Mouse (Mus musculus) heart, embryonic 14.5 days (tissue): ENCODE data around the gene Fance. TPM values are rescaled to one million over a fixed set of nuclear protein-coding genes. Genes with fewer than 3 reads are reported as not detected.

ENCODE experiments used
- ATAC-seq: fragments of 200-750 bp; cut with Nextera tagmentation; 2 replicates; pipeline ENCODE4 v1.8.0; 2017; ENCODE audit warnings: low read depth, moderate TSS enrichment; ENCODE audit not compliant: insufficient number of reproducible peaks, insufficient read depth, low FRiP score
- H3K27ac ChIP-seq, 2 experiments: fragments of 200-500 bp in 1 of 2; fragments of 300-500 bp in 1 of 2; sonication (generic) in 1 of 2; replicated peaks in 1 of 2; 2 replicates each; pipeline ENCODE4 v1.5.1; 2012 to 2014; ENCODE audit warnings: low read depth in 2 of 2, low read length in 2 of 2, control low read depth in 1 of 2, mild to moderate bottlenecking in 1 of 2, mixed read lengths in 1 of 2; ENCODE audit not compliant: control insufficient read depth in 1 of 2, insufficient read depth in 1 of 2
- H3K27me3 ChIP-seq: fragments of 300-500 bp; sonication (generic); 2 replicates; pipeline ENCODE4 v1.6.1; 2014; ENCODE audit warnings: mild to moderate bottlenecking, low read length, control low read depth; ENCODE audit not compliant: control insufficient read depth, insufficient read depth
- H3K36me3 ChIP-seq: fragments of 300-500 bp; sonication (generic); 2 replicates; pipeline ENCODE4 v1.6.1; 2014; ENCODE audit warnings: mild to moderate bottlenecking, control low read depth, low read length, mixed read lengths; ENCODE audit not compliant: control insufficient read depth, insufficient read depth
- H3K4me1 ChIP-seq, 2 experiments: fragments of 200-500 bp in 1 of 2; fragments of 300-500 bp in 1 of 2; sonication (generic) in 1 of 2; 2 replicates each; pipeline ENCODE4 v1.6.1; 2012 to 2014; ENCODE audit warnings: low read length in 2 of 2, control low read depth in 1 of 2, mixed read lengths in 1 of 2; ENCODE audit not compliant: control insufficient read depth in 2 of 2, insufficient read depth in 2 of 2
- H3K4me2 ChIP-seq: fragments of 300-500 bp; sonication (generic); 2 replicates; pipeline ENCODE4 v1.6.1; 2014; ENCODE audit warnings: mild to moderate bottlenecking, low read length
- H3K4me3 ChIP-seq, 2 experiments: fragments of 200-500 bp in 1 of 2; fragments of 300-500 bp in 1 of 2; sonication (generic) in 1 of 2; 2 replicates each; pipeline ENCODE4 v1.5.1; 2012 to 2014; ENCODE audit warnings: low read length in 2 of 2, mild to moderate bottlenecking in 2 of 2, control low read depth in 1 of 2, low read depth in 1 of 2, moderate library complexity in 1 of 2; ENCODE audit not compliant: control insufficient read depth in 1 of 2, insufficient read depth in 1 of 2
- H3K9ac ChIP-seq: fragments of 300-500 bp; sonication (generic); 2 replicates; pipeline ENCODE4 v1.6.1; 2014; ENCODE audit warnings: mild to moderate bottlenecking, low read length
- H3K9me3 ChIP-seq: fragments of 300-500 bp; sonication (generic); 2 replicates; pipeline ENCODE4 v1.6.1; 2016; ENCODE audit warnings: low read length, control low read depth; ENCODE audit not compliant: control insufficient read depth
- WGBS: fragments of 180-500 bp; shearing (Covaris S2); extraction: QIAGEN DNeasy Blood & Tissue Kit; methylation state at CpG from one replicate; pipeline ENCODE4 v1.1.7; 2014; 5-methylcytosine and 5-hydroxymethylcytosine counted together
- polyA plus RNA-seq: library from polyadenylated mRNA; unstranded; fragments of >200 nt; fragmentation: Nextera tagmentation; extraction: Ambion mirVana; gene quantifications from 2 replicates; pipeline ENCODE4 v1.2.1, GENCODE M21; 2014

The Fance gene
- polyA plus RNA-seq, 1 experiment from 2014 or later, result 19.5 TPM

DNA sequence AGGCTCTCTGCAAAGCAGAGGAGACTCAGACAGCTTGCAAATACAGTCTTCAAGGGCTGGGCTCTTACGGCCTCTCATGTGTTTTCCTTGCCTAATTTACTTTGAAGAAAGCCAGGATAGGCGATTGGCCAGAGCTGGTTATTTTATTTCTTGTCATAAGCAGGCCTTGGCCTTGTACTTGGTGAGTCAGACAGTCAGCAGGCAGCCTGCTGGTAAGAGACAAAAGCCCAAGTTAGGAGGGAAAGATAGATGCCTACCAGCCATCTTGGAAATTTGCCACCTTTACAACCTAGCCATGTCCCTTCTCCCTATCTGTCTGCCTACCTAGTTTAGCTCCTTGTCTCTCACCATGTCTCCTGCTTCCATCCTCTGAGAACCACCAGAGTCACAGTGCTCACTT is 58.0 kb downstream of the Fance start:
- no peaks in the 10 kb centered on the region for H3K9me3 ChIP-seq
- no peak overlapping the region for H3K27ac ChIP-seq
- H3K9ac ChIP-seq, result no peak overlapping the region
- no peaks in the 10 kb centered on the region for H3K36me3 ChIP-seq
- ATAC-seq, result no peak
- WGBS, result 67% methylated on average over 2 of the region's 2 CpGs
- H3K4me3 ChIP-seq, result no peak overlapping the region
- peaks cover 0 to 2% of the 10 kb centered on the region in 2 experiments; a peak in 1 of 4 replicates for H3K4me1 ChIP-seq
- H3K27me3 ChIP-seq, result peaks cover 23% of the 10 kb centered on the region
- no peak overlapping the region for H3K4me2 ChIP-seq

DNA sequence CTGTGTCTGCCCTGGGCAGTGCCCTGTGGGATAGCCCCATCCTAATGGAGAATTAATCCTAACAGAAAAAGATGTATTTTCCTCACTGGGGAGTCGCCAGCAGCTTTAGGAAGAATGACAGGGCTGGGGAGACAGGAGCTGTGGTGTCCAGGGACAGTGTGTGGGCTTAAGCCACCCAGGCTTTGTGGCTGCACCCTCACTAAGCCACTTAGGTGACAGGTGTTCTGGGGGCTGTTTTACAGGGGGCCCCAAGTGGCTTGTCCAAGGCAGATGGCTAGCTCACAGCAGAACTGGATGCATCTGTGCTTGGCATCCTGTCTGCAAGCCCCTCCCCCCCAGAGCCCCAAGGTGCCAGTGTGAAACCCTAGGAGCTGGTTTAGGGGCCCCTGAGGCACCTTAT is 58.6 kb downstream of the Fance start:
- no peak for ATAC-seq
- WGBS, result 71% methylated on average over 1 of the region's 1 CpGs

DNA sequence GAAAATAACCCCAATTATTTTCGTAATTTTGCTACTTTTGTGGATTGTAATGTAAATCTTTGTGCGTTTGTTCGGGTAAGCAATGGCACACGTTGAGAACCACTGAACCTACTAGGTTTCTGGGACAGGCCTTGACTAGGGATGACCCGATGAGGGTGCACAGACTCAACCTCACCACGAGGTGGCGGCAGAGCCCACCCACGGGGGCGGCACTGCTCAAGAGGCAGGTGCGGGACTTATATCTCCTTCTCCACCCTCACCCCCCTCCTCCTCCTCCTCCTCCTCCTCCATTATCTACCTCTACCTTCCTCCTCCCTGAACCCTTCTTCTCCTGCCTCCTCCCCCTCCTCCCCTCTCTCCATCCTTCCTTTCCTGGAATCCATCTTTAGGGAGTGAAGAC is 60.5 kb downstream of the Fance start:
- H3K9me3 ChIP-seq, result no peaks in the 10 kb centered on the region
- no peaks in the 10 kb centered on the region for H3K36me3 ChIP-seq
- no peak overlapping the region for H3K9ac ChIP-seq
- no peak overlapping the region for H3K27ac ChIP-seq
- peaks cover 23% of the 10 kb centered on the region for H3K27me3 ChIP-seq
- ATAC-seq, result no peak
- peaks cover 0 to 2% of the 10 kb centered on the region in 2 experiments; a peak in 1 of 4 replicates for H3K4me1 ChIP-seq
- H3K4me2 ChIP-seq, result no peak overlapping the region
- H3K4me3 ChIP-seq, result no peak overlapping the region
- WGBS, result 13% methylated on average over 10 of the region's 10 CpGs

More for the DNA sequence above, 58.6 kb downstream of the Fance start:
- Histone ChIP-seq H3K9me3 (no peaks in the 10 kb centered on the region), H3K4me3 (no peak overlapping the region), H3K27ac (no peak overlapping the region), H3K9ac (no peak overlapping the region), H3K4me2 (no peak overlapping the region), H3K36me3 (no peaks in the 10 kb centered on the region), H3K4me1 (peaks cover 0 to 2% of the 10 kb centered on the region in 2 experiments; a peak in 1 of 4 replicates), H3K27me3 (peaks cover 23% of the 10 kb centered on the region)

DNA sequence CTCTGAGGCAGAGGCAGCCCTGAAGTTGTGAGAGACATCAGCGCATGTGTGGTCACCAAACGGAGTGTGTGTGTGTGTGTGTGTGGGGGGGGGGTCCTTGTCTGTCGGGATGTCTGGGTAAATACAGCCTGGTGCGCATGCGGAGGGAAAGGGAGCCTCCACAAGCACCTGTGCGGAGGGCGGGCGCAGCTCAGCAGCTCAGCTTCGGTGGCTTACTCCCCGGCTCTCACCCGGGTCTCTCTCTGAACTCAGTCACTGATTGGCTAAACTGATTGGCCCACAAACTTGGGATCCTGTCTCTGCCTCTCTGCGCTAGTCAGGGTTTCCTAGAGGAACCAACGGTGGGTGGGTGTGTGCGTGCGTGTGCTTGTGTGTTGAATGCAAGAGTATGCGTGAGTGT is 61.2 kb downstream of the Fance start:
- Histone ChIP-seq H3K36me3 (no peaks in the 10 kb centered on the region), H3K9ac (no peak overlapping the region), H3K27me3 (peaks cover 23% of the 10 kb centered on the region), H3K4me1 (peaks cover 0 to 2% of the 10 kb centered on the region in 2 experiments; a peak in 1 of 4 replicates), H3K27ac (no peak overlapping the region), H3K4me2 (no peak overlapping the region), H3K9me3 (no peaks in the 10 kb centered on the region), H3K4me3 (no peak overlapping the region)
- no peak for ATAC-seq
- WGBS, result 19% methylated on average over 15 of the region's 16 CpGs

DNA sequence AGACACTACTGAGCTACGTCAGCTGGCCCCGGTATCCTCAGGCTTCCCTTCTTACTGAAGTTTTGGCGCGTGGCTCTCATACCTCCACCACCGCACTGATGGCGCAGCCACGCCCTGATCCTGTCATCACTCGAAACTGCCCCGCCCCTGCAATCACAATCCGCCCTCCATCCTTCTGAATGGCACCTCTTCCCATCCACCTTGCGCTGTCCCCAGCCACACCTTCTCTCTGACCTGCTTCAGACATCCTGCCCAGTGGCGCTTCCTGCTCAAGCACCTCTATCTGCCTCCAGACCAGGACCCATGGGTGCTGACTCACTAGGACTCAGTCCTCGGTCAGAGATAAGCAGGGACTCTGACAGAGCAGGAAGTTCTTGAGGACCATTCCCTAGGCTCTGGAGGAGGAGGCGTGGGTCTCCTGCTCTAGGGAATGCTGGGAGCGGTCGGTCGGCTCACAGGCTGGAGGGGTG is 62.3 kb downstream of the Fance start:
- H3K4me1 ChIP-seq, result peaks cover 0 to 2% of the 10 kb centered on the region in 2 experiments; a peak in 1 of 4 replicates
- ATAC-seq, result no peak
- H3K9ac ChIP-seq, result no peak overlapping the region
- H3K4me2 ChIP-seq, result no peak overlapping the region
- WGBS, result 5% methylated on average over 17 of the region's 17 CpGs
- no peaks in the 10 kb centered on the region for H3K36me3 ChIP-seq
- H3K9me3 ChIP-seq, result no peaks in the 10 kb centered on the region
- H3K27ac ChIP-seq, result no peak overlapping the region
- H3K4me3 ChIP-seq, result no peak overlapping the region
- peaks cover 23% of the 10 kb centered on the region for H3K27me3 ChIP-seq

Other genes starting within 250 kb of the Fance start
- 0.31 and 0.45 TPM in 2 replicates for gene Tcp11, start 232.9 kb upstream of the Fance start, polyA plus RNA-seq
- gene Scube3, start 171.4 kb upstream of the Fance start, polyA plus RNA-seq, result 0.53 and 1.4 TPM in 2 replicates
- gene Zfp523, start 136.4 kb upstream of the Fance start, polyA plus RNA-seq, result 19.2 and 23.0 TPM in 2 replicates
- gene Def6, start 105.7 kb upstream of the Fance start, polyA plus RNA-seq, result 1.5 and 1.9 TPM in 2 replicates
- gene Ppard, start 80.8 kb upstream of the Fance start, polyA plus RNA-seq, result 2.2 TPM in 2 replicates
- 440 and 513 TPM in 2 replicates for gene Rpl10a, start 15.0 kb downstream of the Fance start, polyA plus RNA-seq
- 5.4 and 7.2 TPM in 2 replicates for gene Tead3, start 37.3 kb downstream of the Fance start, polyA plus RNA-seq
- gene Tulp1, start 51.7 kb downstream of the Fance start, polyA plus RNA-seq, result 3.3 and 3.4 TPM in 2 replicates
- 4.3 and 5.0 TPM in 2 replicates for gene Fkbp5, start 204.0 kb downstream of the Fance start, polyA plus RNA-seq
- not detected in 2 replicates for gene Armc12, start 217.3 kb downstream of the Fance start, polyA plus RNA-seq
- not detected in 2 replicates for gene Clpsl2, start 235.9 kb downstream of the Fance start, polyA plus RNA-seq
- 0.47 TPM in 1 of 2 replicates, not detected in the other for gene Clps, start 247.2 kb downstream of the Fance start, polyA plus RNA-seq